Mouse (Mus musculus): ENCODE measurements around the gene Tjp1. TPM values are rescaled to one million over a fixed set of nuclear protein-coding genes. Genes with fewer than 3 reads are reported as not detected.
A peak's percentile ranks its signal among the peaks of the same experiment; 100 is the strongest.

The Tjp1 gene
- polyA plus RNA-seq, 1 experiment from 2014 or later: 17.4 TPM

DNA sequence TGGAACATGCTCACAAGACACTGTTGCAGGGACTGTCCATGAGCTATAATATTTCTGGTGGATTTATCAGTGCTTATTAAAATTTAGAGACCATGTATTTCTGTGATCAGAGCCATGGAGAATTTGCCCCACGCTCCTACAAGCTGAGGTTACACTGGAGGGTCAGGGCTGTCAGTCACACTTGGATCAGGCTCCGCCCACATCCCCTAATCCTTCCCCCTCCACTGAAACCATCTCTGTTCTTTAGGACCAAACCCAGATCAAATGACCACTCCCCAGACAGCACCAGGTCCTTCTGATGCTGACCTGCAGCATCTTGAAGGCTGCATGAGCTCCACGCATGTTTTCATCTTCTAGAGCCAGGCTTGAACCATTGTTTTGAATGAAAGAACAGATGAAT is 111.1 kb downstream of the Tjp1 start:
- no peak for ATAC-seq
- no peaks in the 10 kb centered on the region for H3K9me3 ChIP-seq (ENCODE audit: control insufficient read depth, low read length)
- WGBS: 81% methylated on average over 3 of the region's 3 CpGs
- H3K36me3 ChIP-seq (ENCODE audit: control insufficient read depth, insufficient read depth, low read length): no peaks in the 10 kb centered on the region
- no peak overlapping the region for H3K4me2 ChIP-seq (ENCODE audit: low read depth, low read length)
- no peak overlapping the region for H3K27ac ChIP-seq (ENCODE audit: low read length)
- no peaks in the 10 kb centered on the region for H3K27me3 ChIP-seq (replicated peaks; ENCODE audit: control insufficient read depth, insufficient read depth, low read length)
- peaks cover 12% of the 10 kb centered on the region for H3K4me1 ChIP-seq (ENCODE audit: control insufficient read depth, insufficient read depth, low read length)
- H3K9ac ChIP-seq (ENCODE audit: low read depth, low read length): no peak overlapping the region
- no peak overlapping the region for H3K4me3 ChIP-seq (ENCODE audit: low read length)

DNA sequence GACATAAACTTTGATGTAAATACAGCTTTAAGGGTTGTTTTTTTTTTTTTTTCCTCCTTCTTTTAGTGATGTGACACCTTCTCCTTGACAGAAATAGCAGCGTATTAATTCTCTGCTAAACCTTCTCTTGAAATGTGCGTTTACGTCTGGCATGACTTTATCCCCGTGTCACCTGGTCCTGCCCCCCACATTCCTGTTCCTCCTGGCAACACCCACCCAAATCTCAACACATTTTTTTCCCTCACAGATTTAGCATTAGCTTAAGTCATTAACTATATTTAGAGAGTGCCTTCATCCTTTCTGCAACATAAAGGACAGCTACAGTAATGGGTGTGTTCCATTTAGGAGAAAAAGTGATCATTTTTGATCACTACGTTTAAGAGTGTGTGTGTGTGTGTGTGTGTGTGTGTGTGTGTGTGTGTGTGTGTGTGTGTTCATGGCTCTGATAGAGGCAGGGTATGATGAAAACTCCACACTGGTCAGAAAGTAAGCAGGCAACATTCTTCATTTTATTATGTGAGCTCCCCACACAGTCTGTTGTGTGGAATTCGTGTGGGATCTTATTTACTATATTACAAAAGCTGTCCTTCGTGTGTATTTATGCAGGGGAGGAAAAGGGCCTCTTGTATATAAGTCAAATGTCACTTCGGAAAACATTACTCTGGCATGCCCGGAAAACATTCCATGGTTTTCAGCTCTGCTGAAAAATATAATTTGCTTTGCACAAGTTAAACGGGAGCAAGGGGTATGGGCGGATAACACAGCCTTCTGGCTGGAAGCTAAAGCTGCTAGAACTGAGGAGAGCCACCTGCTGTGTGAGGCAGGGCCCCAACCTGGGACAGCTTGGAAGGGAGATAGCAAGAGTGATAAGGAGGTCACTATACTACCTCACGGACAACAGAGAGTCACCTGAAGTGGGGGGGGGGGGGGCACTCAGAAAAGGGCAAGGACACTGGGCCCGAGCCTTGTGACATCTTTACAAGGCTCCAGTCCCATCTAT is 113.3 kb downstream of the Tjp1 start:
- Histone ChIP-seq H3K4me2 (ENCODE audit: low read depth, low read length) (no peak overlapping the region), H3K27ac (ENCODE audit: low read length) (no peak overlapping the region), H3K4me1 (ENCODE audit: control insufficient read depth, insufficient read depth, low read length) (peaks cover 12% of the 10 kb centered on the region), H3K4me3 (ENCODE audit: low read length) (no peak overlapping the region), H3K9me3 (ENCODE audit: control insufficient read depth, low read length) (no peaks in the 10 kb centered on the region), H3K27me3 (replicated peaks; ENCODE audit: control insufficient read depth, insufficient read depth, low read length) (no peaks in the 10 kb centered on the region), H3K36me3 (ENCODE audit: control insufficient read depth, insufficient read depth, low read length) (no peaks in the 10 kb centered on the region), H3K9ac (ENCODE audit: low read depth, low read length) (no peak overlapping the region)
- peak; percentile 48; the same call in 1 of the 2 replicates for ATAC-seq
- WGBS: 39% methylated on average over 13 of the region's 13 CpGs

DNA sequence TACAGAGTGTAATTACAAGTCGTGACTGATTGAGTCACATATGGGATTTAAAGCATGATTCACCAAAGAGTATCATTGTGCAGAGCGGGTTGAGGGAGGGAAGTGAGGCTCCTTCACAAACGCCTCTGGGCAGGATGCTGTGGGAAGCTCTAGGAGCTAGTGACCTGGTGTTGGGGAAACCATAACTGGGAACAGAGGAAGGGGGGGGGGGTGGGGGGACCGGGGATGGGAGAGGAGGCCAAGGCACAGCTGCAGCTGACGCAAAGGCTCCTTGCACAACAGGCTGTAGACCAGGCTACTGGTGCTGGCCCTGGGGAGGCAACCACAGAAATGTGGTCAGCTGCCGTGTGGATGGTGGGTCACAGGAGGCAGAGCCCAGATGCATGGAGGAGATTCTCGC is 116.9 kb downstream of the Tjp1 start:
- no peak overlapping the region for H3K4me2 ChIP-seq (ENCODE audit: low read depth, low read length)
- WGBS: 57% methylated on average over 7 of the region's 7 CpGs
- no peak for ATAC-seq

DNA sequence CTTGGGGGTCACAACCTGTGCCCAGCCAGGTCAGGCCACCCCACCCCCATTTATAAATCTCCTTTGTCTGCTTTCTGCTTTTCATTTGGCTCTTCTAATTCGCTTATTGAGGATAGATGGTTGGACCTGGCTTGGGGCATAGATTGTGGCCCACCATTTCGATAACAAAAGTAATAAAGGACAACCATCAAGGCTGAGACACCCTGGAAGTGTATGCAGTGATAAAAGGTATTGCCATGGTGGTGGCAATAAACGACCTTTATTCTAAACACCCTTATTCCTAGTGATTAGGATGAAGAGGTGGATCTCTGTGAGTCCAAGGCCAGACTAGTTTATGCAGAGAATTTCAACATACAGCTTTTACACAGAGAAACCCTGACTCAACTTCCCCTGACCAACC is 121.2 kb downstream of the Tjp1 start:
- H3K27ac ChIP-seq (ENCODE audit: low read length): peak overlapping the region; percentile 61
- WGBS: 56% methylated on average over 3 of the region's 3 CpGs
- no peaks in the 10 kb centered on the region for H3K4me1 ChIP-seq (ENCODE audit: control insufficient read depth, insufficient read depth, low read length)
- no peaks in the 10 kb centered on the region for H3K36me3 ChIP-seq (ENCODE audit: control insufficient read depth, insufficient read depth, low read length)
- peak; percentile 85 for ATAC-seq
- H3K9me3 ChIP-seq (ENCODE audit: control insufficient read depth, low read length): no peaks in the 10 kb centered on the region
- H3K27me3 ChIP-seq (replicated peaks; ENCODE audit: control insufficient read depth, insufficient read depth, low read length): no peaks in the 10 kb centered on the region
- H3K4me3 ChIP-seq (ENCODE audit: low read length): no peak overlapping the region
- no peak overlapping the region for H3K9ac ChIP-seq (ENCODE audit: low read depth, low read length)
- no peak overlapping the region for H3K4me2 ChIP-seq (ENCODE audit: low read depth, low read length)

More for the DNA sequence above, 116.9 kb downstream of the Tjp1 start:
- H3K27ac ChIP-seq (ENCODE audit: low read length): no peak overlapping the region
- H3K9me3 ChIP-seq (ENCODE audit: control insufficient read depth, low read length): no peaks in the 10 kb centered on the region
- no peak overlapping the region for H3K9ac ChIP-seq (ENCODE audit: low read depth, low read length)
- H3K4me3 ChIP-seq (ENCODE audit: low read length): no peak overlapping the region
- no peaks in the 10 kb centered on the region for H3K27me3 ChIP-seq (replicated peaks; ENCODE audit: control insufficient read depth, insufficient read depth, low read length)
- peaks cover 5% of the 10 kb centered on the region for H3K4me1 ChIP-seq (ENCODE audit: control insufficient read depth, insufficient read depth, low read length)
- no peaks in the 10 kb centered on the region for H3K36me3 ChIP-seq (ENCODE audit: control insufficient read depth, insufficient read depth, low read length)

DNA sequence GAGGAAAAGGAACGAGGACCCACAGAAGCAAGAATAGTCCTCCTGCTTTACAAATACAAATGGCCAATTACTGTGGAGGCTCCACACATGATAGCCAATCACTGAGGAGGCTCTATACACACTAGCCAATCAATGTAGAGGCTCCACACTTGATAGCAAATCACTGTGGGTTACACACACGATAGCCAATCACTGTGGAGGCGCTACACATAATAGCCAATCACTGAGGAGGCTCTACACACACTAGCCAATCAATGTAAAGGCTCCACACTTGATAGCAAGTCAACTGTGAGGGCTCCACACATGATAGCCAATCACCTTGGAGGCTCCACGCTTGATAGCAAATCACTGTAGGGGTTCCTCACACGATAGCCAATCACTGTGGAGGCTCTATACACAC is 125.1 kb downstream of the Tjp1 start:
- 96% methylated on average over 5 of the region's 5 CpGs for WGBS
- no peaks in the 10 kb centered on the region for H3K4me1 ChIP-seq (ENCODE audit: control insufficient read depth, insufficient read depth, low read length)

DNA sequence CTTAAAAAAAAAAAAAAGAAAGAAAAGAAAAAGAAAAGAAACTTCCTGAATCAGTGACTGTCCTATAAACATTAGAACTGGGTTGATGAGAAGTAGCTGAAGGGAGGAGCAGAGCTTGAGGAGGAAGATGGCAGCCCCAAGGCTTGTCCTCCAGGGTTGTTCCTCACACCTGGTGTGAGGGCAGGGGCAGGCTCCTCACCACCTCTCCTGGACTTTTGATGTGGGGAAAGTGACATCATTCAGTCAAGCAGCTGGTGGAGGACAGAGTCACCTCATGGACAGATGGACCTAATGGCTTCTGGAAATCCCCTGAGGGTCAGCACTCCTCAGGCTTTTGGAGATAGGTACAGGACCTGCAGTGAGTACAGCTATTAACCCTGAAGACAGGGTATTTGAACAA is 126.0 kb downstream of the Tjp1 start:
- H3K4me2 ChIP-seq (ENCODE audit: low read depth, low read length): no peak overlapping the region
- H3K4me3 ChIP-seq (ENCODE audit: low read length): no peak overlapping the region
- no peak overlapping the region for H3K9ac ChIP-seq (ENCODE audit: low read depth, low read length)
- no peaks in the 10 kb centered on the region for H3K9me3 ChIP-seq (ENCODE audit: control insufficient read depth, low read length)
- H3K27me3 ChIP-seq (replicated peaks; ENCODE audit: control insufficient read depth, insufficient read depth, low read length): no peaks in the 10 kb centered on the region
- no peaks in the 10 kb centered on the region for H3K36me3 ChIP-seq (ENCODE audit: control insufficient read depth, insufficient read depth, low read length)
- no peaks in the 10 kb centered on the region for H3K4me1 ChIP-seq (ENCODE audit: control insufficient read depth, insufficient read depth, low read length)
- ATAC-seq: no peak
- H3K27ac ChIP-seq (ENCODE audit: low read length): no peak overlapping the region

More for the DNA sequence above, 125.1 kb downstream of the Tjp1 start:
- Histone ChIP-seq H3K4me3 (ENCODE audit: low read length) (no peak overlapping the region), H3K27ac (ENCODE audit: low read length) (no peak overlapping the region), H3K9ac (ENCODE audit: low read depth, low read length) (no peak overlapping the region), H3K4me2 (ENCODE audit: low read depth, low read length) (no peak overlapping the region), H3K27me3 (replicated peaks; ENCODE audit: control insufficient read depth, insufficient read depth, low read length) (no peaks in the 10 kb centered on the region), H3K9me3 (ENCODE audit: control insufficient read depth, low read length) (no peaks in the 10 kb centered on the region), H3K36me3 (ENCODE audit: control insufficient read depth, insufficient read depth, low read length) (no peaks in the 10 kb centered on the region)
- ATAC-seq: no peak

DNA sequence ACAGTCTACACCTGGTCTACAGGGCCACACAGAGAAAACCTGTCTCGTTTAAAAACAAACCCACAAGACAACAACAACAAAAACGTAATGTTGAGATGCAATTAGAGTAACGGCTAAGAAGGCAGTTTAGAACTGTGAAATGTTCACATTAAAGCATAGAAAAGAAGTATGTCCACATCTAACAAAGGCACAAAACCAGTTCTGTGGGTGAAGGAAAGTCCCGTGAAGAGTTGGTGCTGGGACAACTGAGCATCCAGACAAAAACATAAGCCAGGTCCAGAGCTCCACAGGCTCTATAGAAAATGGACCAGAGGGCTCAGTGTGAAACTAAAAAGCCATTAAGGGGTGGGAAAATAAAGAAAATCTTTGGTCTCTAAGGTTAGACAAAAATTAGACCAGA is 131.7 kb downstream of the Tjp1 start:
- no peaks in the 10 kb centered on the region for H3K27me3 ChIP-seq (replicated peaks; ENCODE audit: control insufficient read depth, insufficient read depth, low read length)
- H3K36me3 ChIP-seq (ENCODE audit: control insufficient read depth, insufficient read depth, low read length): no peaks in the 10 kb centered on the region
- H3K9me3 ChIP-seq (ENCODE audit: control insufficient read depth, low read length): no peaks in the 10 kb centered on the region
- H3K4me3 ChIP-seq (ENCODE audit: low read length): no peak overlapping the region
- H3K9ac ChIP-seq (ENCODE audit: low read depth, low read length): no peak overlapping the region
- peaks cover 17% of the 10 kb centered on the region for H3K4me1 ChIP-seq (ENCODE audit: control insufficient read depth, insufficient read depth, low read length)
- WGBS: 83% methylated on average over 4 of the region's 4 CpGs
- H3K4me2 ChIP-seq (ENCODE audit: low read depth, low read length): no peak overlapping the region
- no peak for ATAC-seq
- H3K27ac ChIP-seq (ENCODE audit: low read length): no peak overlapping the region

DNA sequence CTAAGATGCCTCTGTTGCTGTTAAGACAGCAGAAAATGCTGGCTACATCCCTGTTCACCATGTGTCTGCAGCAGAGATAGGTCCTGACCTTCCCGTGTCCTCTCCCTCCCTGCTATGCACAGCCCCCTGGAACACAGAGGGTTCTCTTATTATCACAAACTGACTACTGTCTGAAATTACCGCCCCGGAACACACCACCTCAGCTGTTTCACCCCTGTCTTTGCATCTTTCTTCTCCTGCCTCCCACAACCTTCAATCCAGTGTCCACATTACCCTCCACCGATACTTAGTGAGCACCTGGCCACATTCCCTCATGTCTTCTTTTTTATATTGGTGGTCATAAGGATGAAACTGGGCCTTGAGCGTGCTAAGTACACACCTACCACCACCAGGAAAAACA is 132.4 kb downstream of the Tjp1 start:
- Histone ChIP-seq H3K4me2 (ENCODE audit: low read depth, low read length) (no peak overlapping the region), H3K27ac (ENCODE audit: low read length) (no peak overlapping the region), H3K4me3 (ENCODE audit: low read length) (no peak overlapping the region), H3K4me1 (ENCODE audit: control insufficient read depth, insufficient read depth, low read length) (peaks cover 17% of the 10 kb centered on the region), H3K9me3 (ENCODE audit: control insufficient read depth, low read length) (no peaks in the 10 kb centered on the region), H3K27me3 (replicated peaks; ENCODE audit: control insufficient read depth, insufficient read depth, low read length) (no peaks in the 10 kb centered on the region), H3K36me3 (ENCODE audit: control insufficient read depth, insufficient read depth, low read length) (no peaks in the 10 kb centered on the region), H3K9ac (ENCODE audit: low read depth, low read length) (no peak overlapping the region)
- WGBS: 73% methylated on average over 5 of the region's 5 CpGs
- ATAC-seq: no peak

DNA sequence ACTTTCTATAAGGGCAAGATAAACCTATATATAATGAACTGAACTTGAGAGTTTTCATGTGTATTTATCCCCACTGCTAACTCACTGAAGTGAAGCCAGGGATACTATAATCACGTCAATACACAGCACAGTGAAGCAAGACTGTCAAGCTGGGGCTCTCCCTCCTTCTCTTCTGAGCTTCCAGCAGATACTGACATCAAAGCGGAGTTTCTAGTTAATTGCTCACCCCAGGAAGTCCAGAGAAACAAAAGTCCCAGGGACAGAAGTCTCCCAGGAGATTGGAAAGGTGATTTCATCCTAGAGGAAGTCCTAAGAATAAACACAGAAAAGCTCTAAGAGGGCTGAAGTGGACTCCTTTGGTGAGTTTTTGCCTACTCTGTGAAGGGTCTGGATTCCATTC is 132.9 kb downstream of the Tjp1 start:
- no peak overlapping the region for H3K27ac ChIP-seq (ENCODE audit: low read length)
- peaks cover 17% of the 10 kb centered on the region for H3K4me1 ChIP-seq (ENCODE audit: control insufficient read depth, insufficient read depth, low read length)
- H3K4me3 ChIP-seq (ENCODE audit: low read length): no peak overlapping the region
- no peaks in the 10 kb centered on the region for H3K27me3 ChIP-seq (replicated peaks; ENCODE audit: control insufficient read depth, insufficient read depth, low read length)
- H3K9me3 ChIP-seq (ENCODE audit: control insufficient read depth, low read length): no peaks in the 10 kb centered on the region
- no peak overlapping the region for H3K9ac ChIP-seq (ENCODE audit: low read depth, low read length)
- WGBS: 30% methylated on average over 2 of the region's 2 CpGs
- peak; percentile 68 for ATAC-seq
- H3K36me3 ChIP-seq (ENCODE audit: control insufficient read depth, insufficient read depth, low read length): no peaks in the 10 kb centered on the region
- H3K4me2 ChIP-seq (ENCODE audit: low read depth, low read length): no peak overlapping the region
